Mouse (Mus musculus) C2C12 (cell line): ENCODE measurements around the gene Lenep.

Source experiments
- CEBPB ChIP-seq: IDR thresholded peaks from one replicate; pipeline ENCODE4 v1.6.1; 2011; ENCODE audit warnings: low read depth, mild to moderate bottlenecking, control low read depth, moderate library complexity
- CTCF ChIP-seq: IDR thresholded peaks from one replicate; pipeline ENCODE4 v1.5.1; 2011; ENCODE audit not compliant: control insufficient read depth, insufficient read depth, insufficient read length
- FOSL1 ChIP-seq: IDR thresholded peaks from one replicate; pipeline ENCODE4 v1.8.0; 2011; ENCODE audit warnings: mild to moderate bottlenecking, low read length; ENCODE audit not compliant: poor library complexity, insufficient read depth, severe bottlenecking
- MAX ChIP-seq: IDR thresholded peaks from one replicate; pipeline ENCODE4 v1.6.1; 2011; ENCODE audit warnings: mild to moderate bottlenecking, control low read depth
- MYOD1 ChIP-seq: IDR thresholded peaks from one replicate; pipeline ENCODE4 v1.6.1; 2011; ENCODE audit warnings: low read depth; ENCODE audit not compliant: control insufficient read depth, insufficient read length
- MYOG ChIP-seq: IDR thresholded peaks from one replicate; pipeline ENCODE4 v1.6.1; 2011; ENCODE audit not compliant: control insufficient read depth, insufficient read length; ENCODE audit errors: extremely low read depth
- USF1 ChIP-seq: IDR thresholded peaks from one replicate; pipeline ENCODE4 v1.6.1; 2011; ENCODE audit warnings: low read depth, mild to moderate bottlenecking, control low read depth, moderate library complexity

DNA sequence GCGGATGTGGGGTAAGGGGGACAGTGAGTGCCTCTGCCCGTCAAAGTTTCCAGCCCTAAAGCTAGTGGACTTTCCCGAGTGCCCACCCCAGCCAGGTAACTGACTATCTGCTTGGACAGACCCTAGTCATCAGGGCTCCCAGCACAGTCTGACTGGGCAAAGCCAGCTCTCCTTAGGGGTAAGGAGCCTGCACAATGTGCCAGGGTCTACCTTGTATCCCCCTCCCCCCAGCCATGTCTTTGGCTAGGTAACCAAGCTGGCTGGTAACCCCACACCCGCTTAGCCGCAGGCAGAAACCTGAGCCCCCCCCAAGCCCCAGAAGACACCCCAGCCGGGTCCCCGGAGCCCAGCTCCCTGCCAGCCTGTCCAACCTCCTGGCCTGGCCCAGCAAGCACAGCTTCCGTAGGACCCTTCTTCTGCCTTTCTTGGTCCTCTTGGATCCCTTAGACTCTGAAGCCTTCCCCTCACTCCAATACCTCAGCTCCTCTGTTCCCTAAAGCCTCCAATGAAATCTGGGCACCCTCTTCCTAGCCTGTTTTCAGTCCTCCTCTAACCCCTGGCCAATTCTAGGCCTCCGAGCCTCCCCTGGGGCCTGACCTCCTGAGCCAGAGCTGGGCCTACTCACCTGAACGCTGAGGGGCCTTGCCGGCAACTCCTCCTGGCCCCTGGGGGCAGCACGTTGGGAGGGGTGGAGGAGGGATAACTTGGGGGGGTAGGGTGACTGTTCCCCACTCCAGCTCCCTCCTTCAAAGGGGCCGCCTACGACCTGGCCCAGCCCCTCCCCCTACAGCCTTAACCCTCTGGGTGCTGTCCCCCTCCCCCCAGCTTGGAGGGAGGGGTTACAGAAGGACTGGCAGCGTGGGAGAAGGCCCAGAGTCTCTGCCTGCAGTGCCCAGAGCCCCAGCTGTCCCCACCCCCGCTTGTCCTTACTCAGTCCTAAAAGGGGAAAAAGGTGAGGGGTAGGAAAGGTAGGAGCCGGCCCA lies 15.9 kb downstream of the Lenep start:
- no peak for TF ChIP-seq CTCF
- no peak for TF ChIP-seq MYOD1
- TF ChIP-seq MAX = no peak
- no peak for TF ChIP-seq USF1
- TF ChIP-seq MYOG = no peak
- no peak for TF ChIP-seq CEBPB
- no peak for TF ChIP-seq FOSL1
